Mouse (Mus musculus): ENCODE measurements around the gene Mpeg1.

GRCm38 (mm10) chr19:12457401-12458066 is 3.0 kb upstream of the Mpeg1 start:
- no peak for TF ChIP-seq GATA1 (IDR thresholded peaks at IDR 0.05; ENCODE audit: borderline replicate concordance, low read length)
- no peak for TF ChIP-seq FLI1 (IDR thresholded peaks at IDR 0.05; ENCODE audit: low read length)

Measured in megakaryocyte, embryonic 14.5 days (primary cell).